In the genomic region with DNA sequence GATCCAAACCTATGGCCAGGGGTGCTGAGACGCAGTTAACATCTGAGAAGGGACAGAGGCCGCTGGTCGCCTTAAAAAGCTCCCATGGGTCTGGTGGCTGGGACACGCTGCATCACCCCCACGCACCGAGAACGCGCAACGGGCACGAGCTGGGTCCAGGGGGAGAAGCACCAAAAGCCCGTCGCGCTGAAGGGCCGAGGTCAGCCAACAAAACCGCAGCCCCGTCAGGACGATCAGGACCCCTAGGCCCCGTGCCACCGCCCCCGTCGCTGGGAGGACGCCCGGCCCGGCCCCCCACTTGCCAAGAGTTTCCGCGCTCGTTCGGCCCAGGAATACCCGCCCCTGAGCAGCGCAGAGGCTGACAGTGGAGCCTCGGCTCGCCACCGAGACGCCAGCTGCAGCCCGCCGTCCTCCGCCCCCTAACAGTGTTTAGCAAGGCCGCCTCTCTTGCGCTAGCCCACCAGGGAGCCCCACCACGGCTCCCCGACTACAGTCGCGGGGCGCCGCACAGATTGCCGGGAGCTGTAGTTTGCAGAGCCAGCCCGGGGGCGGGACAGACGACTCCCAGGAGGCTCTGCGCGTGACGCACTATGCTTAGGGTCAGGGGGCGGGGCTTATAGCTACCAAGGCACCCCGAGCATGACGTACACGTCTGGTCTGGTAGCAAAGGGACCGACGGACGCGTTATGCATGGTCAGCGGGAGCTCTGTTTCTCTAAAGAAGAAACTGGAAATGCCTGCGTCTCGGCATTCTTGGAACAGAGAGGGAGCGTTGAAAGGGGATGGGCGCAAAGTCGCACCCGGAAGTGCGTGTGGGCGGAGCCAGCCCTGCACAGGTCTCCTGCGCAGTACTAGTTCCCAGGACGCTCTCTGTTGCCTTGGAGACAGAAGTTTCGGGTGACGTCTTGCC, we compare ENCODE assay signal across 8 mouse cellular contexts. TPM values are rescaled to one million over a fixed set of nuclear protein-coding genes. Genes with fewer than 3 reads are reported as not detected.
A peak's percentile ranks its signal among the peaks of the same experiment; 100 is the strongest.
DNase-seq lines count a peak whose midpoint lies in the region; ATAC-seq lines count a peak whose summit lies in the region.

A gene (minus strand): TSS at position 510 of the 909 bp plus-strand sequence.

- peak; percentile 99 for ATAC-seq in hindbrain, embryonic 14.5 days (ENCODE audit: low FRiP score)

- H3K36me3 ChIP-seq in hindbrain, embryonic 14.5 days (replicated peaks; ENCODE audit: control insufficient read depth, insufficient read depth), result peaks cover 17% of the 10 kb centered on the region

- peak within 1 kb of the TSS; percentile 85 for H3K4me2 ChIP-seq in hindbrain, embryonic 14.5 days (replicated peaks)

- H3K9ac ChIP-seq in hindbrain, embryonic 14.5 days, result peak within 1 kb of the TSS; percentile 83

- H3K27me3 ChIP-seq in hindbrain, embryonic 14.5 days (ENCODE audit: control insufficient read depth, insufficient read depth, low read length), result no peaks in the 10 kb centered on the region

- peak; percentile 98 for DNase-seq in R1 (ENCODE audit: low read depth, low spot score)
- peak; percentile 98 for DNase-seq in cerebellum, postnatal 25 days
- peak; percentile 95 to 98 for DNase-seq in frontal cortex, postnatal 25 days (ENCODE audit: low spot score in 2 of 2)
- DNase-seq in hindbrain, embryonic 14.5 days (ENCODE audit: low spot score), result peak; percentile 98
- peak; percentile 97 to 98 for DNase-seq in layer of hippocampus, postnatal 36 days
- peak; percentile 99 for DNase-seq in lung, postnatal 36 days
- DNase-seq in retina, postnatal 1 day, result peak; percentile 98
- peak; percentile 94 to 95 for DNase-seq in urinary bladder, adult 18-20 months (ENCODE audit: low spot score in 2 of 2)

- peak within 1 kb of the TSS; percentile 80 for H3K27ac ChIP-seq in hindbrain, embryonic 14.5 days

- no peaks in the 10 kb centered on the region for H3K9me3 ChIP-seq in hindbrain, embryonic 14.5 days (ENCODE audit: control insufficient read depth, low read length)

- H3K4me1 ChIP-seq in hindbrain, embryonic 14.5 days (replicated peaks; ENCODE audit: control insufficient read depth, insufficient read depth, low read length), result peaks cover 9% of the 10 kb centered on the region

- under 1% methylated on average over 73 of the region's 73 CpGs for WGBS in hindbrain, embryonic 14.5 days

- H3K4me3 ChIP-seq in hindbrain, embryonic 14.5 days (replicated peaks; ENCODE audit: low read length), result peak within 1 kb of the TSS; percentile 79

RNA-seq across cellular contexts. Expression of the gene that starts here (rescaled TPM):
- 44.9 and 46.1 TPM in 2 replicates for polyA plus RNA-seq in hindbrain, embryonic 14.5 days (2014; fragmentation: Nextera tagmentation; extraction: Ambion mirVana)
- 100 to 1,000 TPM in 1 of 2 experiments, 10 to 100 TPM in 1; 96.8 to 109 TPM for total RNA-seq in layer of hippocampus, postnatal 36 days (2021)

Comparison
In these comparisons a context has a peak if more than half of its experiments do, and no peak if none do; other contexts are left out.
1. Peak in every context shown above with its lines: DNase-seq, ATAC-seq, H3K4me3 ChIP-seq and H3K27ac ChIP-seq.